Comparison of ENCODE assay signal across 10 mouse cellular contexts in genomic region chr16:92158021-92158455, GRCm38 (mm10).
DNase-seq lines count a peak whose midpoint lies in the region; ATAC-seq and TF ChIP-seq lines count a peak whose summit lies in the region.
"Had no signal": no experiment of that assay in that cellular context is flagged by ENCODE, and none has a peak within 500 bp of the region (broad histone marks: within the 10 kb centered on the region; RNA-seq: fewer than 3 reads in every experiment).

No protein-coding gene starts in this region.

- peak; percentile 75 for ATAC-seq in hindbrain, embryonic 11.5 days (ENCODE audit: low FRiP score)
- peak; percentile 68 for ATAC-seq in liver, postnatal 0 days

- peak overlapping the region; percentile 25; the same call in 1 of the 2 replicates for H3K4me3 ChIP-seq in testis, adult 2 months (ENCODE audit: control insufficient read depth, low read depth, low read length)
- H3K4me3 ChIP-seq in forebrain, embryonic 10.5 days = peak overlapping the region; percentile 65
- peak overlapping the region; percentile 45 for H3K4me3 ChIP-seq in hindbrain, embryonic 11.5 days (ENCODE audit: low read depth, low read length)
- peak overlapping the region; percentile 14; the same call in 1 of the 2 replicates for H3K4me3 ChIP-seq in liver, postnatal 0 days (ENCODE audit: low read depth, low read length)

- H3K27me3 ChIP-seq in testis, adult 2 months (ENCODE audit: control insufficient read depth, insufficient read depth, low read length) = no peaks in the 10 kb centered on the region
- peaks cover 38% of the 10 kb centered on the region for H3K27me3 ChIP-seq in forebrain, embryonic 10.5 days (ENCODE audit: poor library complexity, severe bottlenecking)
- no peaks in the 10 kb centered on the region for H3K27me3 ChIP-seq in hindbrain, embryonic 11.5 days (ENCODE audit: control insufficient read depth, insufficient read depth, low read length)
- no peaks in the 10 kb centered on the region for H3K27me3 ChIP-seq in liver, postnatal 0 days (ENCODE audit: insufficient read depth, low read length)
- H3K27me3 ChIP-seq: CH12.LX had no signal

- no peak for TF ChIP-seq CTCF in testis, adult 2 months (IDR thresholded peaks at IDR 0.05; ENCODE audit: control insufficient read depth, insufficient read depth, insufficient replicate concordance, low read depth, low read length)
- no peak for TF ChIP-seq CTCF in liver, postnatal 0 days (IDR thresholded peaks at IDR 0.05; ENCODE audit: low read depth)

- H3K9me3 ChIP-seq in forebrain, embryonic 10.5 days = no peaks in the 10 kb centered on the region
- H3K9me3 ChIP-seq in hindbrain, embryonic 11.5 days (ENCODE audit: control insufficient read depth, low read length) = no peaks in the 10 kb centered on the region
- no peaks in the 10 kb centered on the region for H3K9me3 ChIP-seq in liver, postnatal 0 days (ENCODE audit: low read length)

- peaks cover 18% of the 10 kb centered on the region for H3K4me1 ChIP-seq in testis, adult 2 months (ENCODE audit: control insufficient read depth, insufficient read depth, low read length)
- H3K4me1 ChIP-seq in forebrain, embryonic 10.5 days = peaks cover 51% of the 10 kb centered on the region
- H3K4me1 ChIP-seq in hindbrain, embryonic 11.5 days (replicated peaks; ENCODE audit: control insufficient read depth, insufficient read depth, low read length) = peaks cover 3% of the 10 kb centered on the region; the same call in 1 of the 2 replicates
- H3K4me1 ChIP-seq in liver, postnatal 0 days (ENCODE audit: insufficient read depth) = peaks cover 9% of the 10 kb centered on the region

- no peak for TF ChIP-seq EP300 in liver, postnatal 0 days (IDR thresholded peaks at IDR 0.05; ENCODE audit: low read depth)

- no peaks in the 10 kb centered on the region for H3K36me3 ChIP-seq in testis, adult 2 months (ENCODE audit: control insufficient read depth, insufficient read depth, low read length)
- no peaks in the 10 kb centered on the region for H3K36me3 ChIP-seq in forebrain, embryonic 10.5 days (replicated peaks)
- no peaks in the 10 kb centered on the region for H3K36me3 ChIP-seq in hindbrain, embryonic 11.5 days (ENCODE audit: control insufficient read depth, insufficient read depth, low read length)
- no peaks in the 10 kb centered on the region for H3K36me3 ChIP-seq in liver, postnatal 0 days (replicated peaks; ENCODE audit: insufficient read depth, low read length)

- H3K9ac ChIP-seq in hindbrain, embryonic 11.5 days (ENCODE audit: low read depth, low read length) = peak overlapping the region; percentile 54
- 0 out of 2 replicates have a peak overlapping the region, but pooled peaks have one; percentile 21 for H3K9ac ChIP-seq in liver, postnatal 0 days (replicated peaks)

- no peak overlapping the region for H3K27ac ChIP-seq in testis, adult 2 months (ENCODE audit: control insufficient read depth, insufficient read depth, low read depth, low read length)
- peak overlapping the region; percentile 87 for H3K27ac ChIP-seq in forebrain, embryonic 10.5 days
- peak overlapping the region; percentile 25 for H3K27ac ChIP-seq in hindbrain, embryonic 11.5 days (ENCODE audit: low read depth, low read length)
- H3K27ac ChIP-seq in liver, postnatal 0 days (ENCODE audit: low read depth) = peak overlapping the region; percentile 95
- H3K27ac ChIP-seq: macrophage had no signal

- 4% methylated on average over 14 of the region's 14 CpGs for WGBS in forebrain, embryonic 10.5 days
- WGBS in hindbrain, embryonic 11.5 days = 5% methylated on average over 14 of the region's 14 CpGs
- WGBS in liver, postnatal 0 days (ENCODE audit: insufficient replicate concordance) = 8% methylated on average over 14 of the region's 14 CpGs

- H3K4me2 ChIP-seq in hindbrain, embryonic 11.5 days (replicated peaks; ENCODE audit: low read depth, low read length) = peak overlapping the region; percentile 81
- H3K4me2 ChIP-seq in liver, postnatal 0 days (ENCODE audit: low read depth, low read length) = peak overlapping the region; percentile 70

- DNase-seq in testis, postnatal 14 days (ENCODE audit: low spot score) = no peak
- peak; percentile 52 for DNase-seq in forebrain, embryonic 10.5 days (ENCODE audit: extremely low spot score, low spot score)
- DNase-seq in hindbrain, embryonic 11.5 days (ENCODE audit: low spot score) = peak; percentile 66
- DNase-seq in layer of hippocampus, adult 8-10 months (ENCODE audit: low spot score in 2 of 2) = peak; percentile 26 to 55
- DNase-seq in liver, postnatal 0 days = peak; percentile 49
- peak; percentile 45 for DNase-seq in retina, embryonic 14.5 days (ENCODE audit: low spot score)
- no peak for DNase-seq in thymus, postnatal 14 days

- TF ChIP-seq POLR2A in testis, adult 2 months (IDR thresholded peaks at IDR 0.05; ENCODE audit: control insufficient read depth, low read depth, low read length) = no peak

Comparison
In these comparisons a context has a peak if more than half of its experiments do, and no peak if none do; other contexts are left out.
1. H3K4me3 ChIP-seq: peak in every context shown above with its lines; median percentile 65 in forebrain, embryonic 10.5 days; 45 in hindbrain, embryonic 11.5 days; 25 in testis, adult 2 months; 14 in liver, postnatal 0 days.
2. DNase-seq: peak in forebrain, embryonic 10.5 days (single experiment), hindbrain, embryonic 11.5 days (single experiment), layer of hippocampus, adult 8-10 months (2 of 2), liver, postnatal 0 days (single experiment) and retina, embryonic 14.5 days (single experiment); none in testis, postnatal 14 days (single experiment) and thymus, postnatal 14 days (single experiment).